In the genomic region with DNA sequence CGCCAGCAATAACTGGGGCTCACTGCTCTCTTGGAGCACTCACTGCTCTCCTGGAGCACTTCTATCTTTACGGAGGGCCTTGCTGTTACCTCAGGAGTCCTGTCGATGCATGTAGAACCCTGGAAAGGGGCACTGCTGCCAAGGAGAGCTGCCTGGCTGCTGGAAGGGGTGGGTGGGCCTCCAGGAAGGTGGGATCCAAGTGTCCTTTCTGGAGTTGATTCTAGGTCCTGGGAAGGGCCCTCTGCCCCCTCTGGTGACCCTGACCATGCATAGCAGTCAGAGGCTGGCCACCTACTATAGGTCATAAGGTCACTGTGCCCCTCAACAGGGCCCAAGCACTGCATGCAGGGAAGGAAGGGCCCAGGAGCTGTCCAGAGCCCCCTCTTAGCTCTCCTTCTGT, we compare ENCODE assay signal across 11 mouse cellular contexts. TPM values are rescaled to one million over a fixed set of nuclear protein-coding genes. Genes with fewer than 3 reads are reported as not detected.
DNase-seq lines count a peak whose midpoint lies in the region; ATAC-seq and TF ChIP-seq lines count a peak whose summit lies in the region.
"Had no signal": no experiment of that assay in that cellular context is flagged by ENCODE, and none has a peak within 500 bp of the region (broad histone marks: within the 10 kb centered on the region; RNA-seq: fewer than 3 reads in every experiment).

No protein-coding gene starts in this region.

- DNase-seq in forebrain, embryonic 10.5 days (ENCODE audit: extremely low spot score, low spot score) = no peak
- DNase-seq in forebrain, embryonic 14.5 days (ENCODE audit: low spot score) = no peak
- peak; percentile 30 to 53 for DNase-seq in kidney, postnatal 4 days
- DNase-seq in kidney, adult 2 months = no peak
- no peak for DNase-seq in hindbrain, postnatal 0 days (ENCODE audit: low spot score)
- no peak for DNase-seq in adipocyte (ENCODE audit: low spot score)
- DNase-seq: B cell, adult 2 months had no signal

- H3K4me1 ChIP-seq in forebrain, embryonic 10.5 days = peaks cover 21% of the 10 kb centered on the region
- peaks cover 8% of the 10 kb centered on the region for H3K4me1 ChIP-seq in forebrain, embryonic 14.5 days (ENCODE audit: control insufficient read depth, insufficient read depth, low read length)
- no peaks in the 10 kb centered on the region for H3K4me1 ChIP-seq in kidney, adult 2 months (ENCODE audit: control insufficient read depth, insufficient read depth, low read length)
- peaks cover 8% of the 10 kb centered on the region for H3K4me1 ChIP-seq in bone marrow, adult 2 months (ENCODE audit: control insufficient read depth, insufficient read depth, low read length)
- H3K4me1 ChIP-seq in hindbrain, postnatal 0 days (ENCODE audit: insufficient read depth, low read length) = peaks cover 11% of the 10 kb centered on the region

- ATAC-seq in forebrain, embryonic 14.5 days = no peak
- no peak for ATAC-seq in hindbrain, postnatal 0 days
- no peak for ATAC-seq in inflammation-experienced regulatory T-cells, adult 6 months
- ATAC-seq: activated CD4-positive, CD25-positive, alpha-beta regulatory T cell, adult 4 months had no signal

- TF ChIP-seq POLR2A in kidney, adult 2 months (IDR thresholded peaks at IDR 0.05; ENCODE audit: low read depth, low read length) = no peak
- TF ChIP-seq POLR2A in bone marrow, adult 2 months (IDR thresholded peaks at IDR 0.05; ENCODE audit: borderline replicate concordance, control insufficient read depth, low read depth, low read length) = no peak

- peak overlapping the region; percentile 45 for H3K27ac ChIP-seq in forebrain, embryonic 10.5 days
- H3K27ac ChIP-seq in forebrain, embryonic 14.5 days (ENCODE audit: low read depth, low read length) = no peak overlapping the region
- no peak overlapping the region for H3K27ac ChIP-seq in kidney, adult 2 months (ENCODE audit: insufficient read depth, low read depth, low read length)
- peak overlapping the region; percentile 19; the same call in 1 of the 2 replicates for H3K27ac ChIP-seq in bone marrow, adult 2 months (ENCODE audit: control insufficient read depth, insufficient read depth, low read depth, low read length, poor library complexity)
- peak overlapping the region; percentile 64; the same call in 1 of the 2 replicates for H3K27ac ChIP-seq in hindbrain, postnatal 0 days

- H3K27me3 ChIP-seq in forebrain, embryonic 10.5 days (ENCODE audit: poor library complexity, severe bottlenecking) = 0 out of 2 replicates have a peak, but pooled peaks cover 6% of the 10 kb centered on the region
- H3K27me3 ChIP-seq in forebrain, embryonic 14.5 days (replicated peaks; ENCODE audit: control insufficient read depth, insufficient read depth, low read length) = no peaks in the 10 kb centered on the region
- H3K27me3 ChIP-seq in kidney, adult 2 months (replicated peaks; ENCODE audit: control insufficient read depth, insufficient read depth, low read length) = no peaks in the 10 kb centered on the region
- H3K27me3 ChIP-seq in hindbrain, postnatal 0 days (ENCODE audit: insufficient read depth, low read length) = 0 out of 2 replicates have a peak, but pooled peaks cover 4% of the 10 kb centered on the region

- WGBS in forebrain, embryonic 10.5 days = 91% methylated on average over 3 of the region's 3 CpGs
- WGBS in forebrain, embryonic 14.5 days = 70% methylated on average over 3 of the region's 3 CpGs
- 79% methylated on average over 3 of the region's 3 CpGs for WGBS in kidney, adult 2 months
- WGBS in bone marrow, adult 2 months = 84% methylated on average over 3 of the region's 3 CpGs
- 47% methylated on average over 3 of the region's 3 CpGs for WGBS in hindbrain, postnatal 0 days

- TF ChIP-seq CTCF in kidney, adult 2 months (conservative IDR thresholded peaks at IDR 0.05; ENCODE audit: insufficient read depth, insufficient read length, low read depth, low read length) = no peak
- no peak for TF ChIP-seq CTCF in bone marrow, adult 2 months (IDR thresholded peaks at IDR 0.05; ENCODE audit: control insufficient read depth, insufficient read depth, low read length)
- TF ChIP-seq CTCF in hindbrain, postnatal 0 days (IDR thresholded peaks at IDR 0.05; ENCODE audit: low read depth) = no peak

- H3K36me3 ChIP-seq in forebrain, embryonic 10.5 days (replicated peaks) = no peaks in the 10 kb centered on the region
- H3K36me3 ChIP-seq in forebrain, embryonic 14.5 days (ENCODE audit: control insufficient read depth, insufficient read depth, low read length) = no peaks in the 10 kb centered on the region
- H3K36me3 ChIP-seq in kidney, adult 2 months (ENCODE audit: control insufficient read depth, insufficient read depth, low read length) = no peaks in the 10 kb centered on the region
- H3K36me3 ChIP-seq in hindbrain, postnatal 0 days (ENCODE audit: insufficient read depth, low read length) = no peaks in the 10 kb centered on the region

- H3K4me3 ChIP-seq in forebrain, embryonic 10.5 days = no peak overlapping the region
- no peak overlapping the region for H3K4me3 ChIP-seq in forebrain, embryonic 14.5 days (ENCODE audit: low read depth, low read length)
- no peak overlapping the region for H3K4me3 ChIP-seq in kidney, adult 2 months (ENCODE audit: insufficient read depth, low read depth, low read length)
- no peak overlapping the region for H3K4me3 ChIP-seq in bone marrow, adult 2 months (replicated peaks; ENCODE audit: control insufficient read depth, low read depth, low read length)
- H3K4me3 ChIP-seq in hindbrain, postnatal 0 days (ENCODE audit: low read length) = no peak overlapping the region

- no peak overlapping the region for H3K9ac ChIP-seq in forebrain, embryonic 14.5 days (ENCODE audit: low read length)
- H3K9ac ChIP-seq in hindbrain, postnatal 0 days (replicated peaks; ENCODE audit: low read length) = no peak overlapping the region

- H3K4me2 ChIP-seq in forebrain, embryonic 14.5 days (ENCODE audit: low read length) = no peak overlapping the region
- H3K4me2 ChIP-seq in hindbrain, postnatal 0 days (ENCODE audit: low read depth, low read length) = no peak overlapping the region

- no peaks in the 10 kb centered on the region for H3K9me3 ChIP-seq in forebrain, embryonic 10.5 days
- H3K9me3 ChIP-seq in forebrain, embryonic 14.5 days (replicated peaks; ENCODE audit: control insufficient read depth, low read length) = no peaks in the 10 kb centered on the region
- H3K9me3 ChIP-seq in hindbrain, postnatal 0 days (ENCODE audit: low read length) = no peaks in the 10 kb centered on the region

RNA-seq across cellular contexts. Expression of a gene that starts 14.8 kb away (rescaled TPM):
- polyA plus RNA-seq in forebrain, embryonic 10.5 days (2016; fragmentation: Nextera tagmentation; extraction: Ambion mirVana) = 20.8 and 21.5 TPM in 2 replicates
- 31.4 and 35.7 TPM in 2 replicates for polyA plus RNA-seq in forebrain, embryonic 14.5 days (2014; fragmentation: Nextera tagmentation; extraction: Ambion mirVana)
- 52.8 and 67.8 TPM in 2 replicates for polyA plus RNA-seq in kidney, adult 2 months (2012; rRNA removed)
- 92.2 and 165 TPM in 2 replicates for polyA plus RNA-seq in bone marrow, adult 2 months (2011; ENCODE audit: insufficient read depth, insufficient read length, low replicate concordance, missing spikeins)
- total RNA-seq in hindbrain, postnatal 0 days (2014; rRNA removed) = 62.6 and 78.9 TPM in 2 replicates
- 31.5 and 34.8 TPM in 2 replicates for polyA plus RNA-seq in hindbrain, postnatal 0 days (2015; fragmentation: Nextera tagmentation; extraction: Ambion mirVana)
- 10 to 100 TPM; 39.2 to 72.4 (median 62.7) TPM for polyA plus RNA-seq in inflammation-experienced regulatory T-cells, adult 6 months (2017; shearing (Covaris generic))

RNA-seq across cellular contexts. Expression of a gene that starts 47.9 kb away (rescaled TPM):
- polyA plus RNA-seq in forebrain, embryonic 10.5 days (2016; fragmentation: Nextera tagmentation; extraction: Ambion mirVana) = 44.7 and 52.8 TPM in 2 replicates
- polyA plus RNA-seq in forebrain, embryonic 14.5 days (2014; fragmentation: Nextera tagmentation; extraction: Ambion mirVana) = 334 and 428 TPM in 2 replicates
- 12.5 and 15.7 TPM in 2 replicates for polyA plus RNA-seq in kidney, adult 2 months (2012; rRNA removed)
- polyA plus RNA-seq in bone marrow, adult 2 months (2011; ENCODE audit: insufficient read depth, insufficient read length, low replicate concordance, missing spikeins) = 2.5 and 2.6 TPM in 2 replicates
- total RNA-seq in hindbrain, postnatal 0 days (2014; rRNA removed) = 1,247 and 1,290 TPM in 2 replicates
- polyA plus RNA-seq in hindbrain, postnatal 0 days (2015; fragmentation: Nextera tagmentation; extraction: Ambion mirVana) = 675 and 695 TPM in 2 replicates
- polyA plus RNA-seq in inflammation-experienced regulatory T-cells, adult 6 months (2017; shearing (Covaris generic)) = not detected
- total RNA-seq: MEL had no signal
- polyA plus RNA-seq: activated CD4-positive, CD25-positive, alpha-beta regulatory T cell, adult 4 months had no signal

Comparison
In these comparisons a context has a peak if more than half of its experiments do, and no peak if none do; other contexts are left out.
1. DNase-seq: peak in kidney, postnatal 4 days (2 of 2); none in forebrain, embryonic 10.5 days (single experiment), forebrain, embryonic 14.5 days (single experiment), kidney, adult 2 months (single experiment), hindbrain, postnatal 0 days (single experiment) and adipocyte (single experiment).
2. H3K27ac ChIP-seq: peak in forebrain, embryonic 10.5 days (single experiment), bone marrow, adult 2 months (single experiment) and hindbrain, postnatal 0 days (single experiment); none in forebrain, embryonic 14.5 days (single experiment) and kidney, adult 2 months (single experiment).